Mouse (Mus musculus) erythroblast, embryonic 14.5 days (primary cell): Measurements from ENCODE around the gene Dpep3.

Experiments used
- GATA1 ChIP-seq: IDR thresholded peaks from 2 replicates; pipeline ENCODE4 v1.6.1; 2012; ENCODE audit warnings: low read length, inconsistent platforms, mixed read lengths
- TAL1 ChIP-seq: IDR thresholded peaks from 3 replicates; pipeline ENCODE4 v1.6.1; 2012; ENCODE audit warnings: low read length, inconsistent platforms, mixed read lengths

- no peak for TF ChIP-seq TAL1
- TF ChIP-seq GATA1, result no peak
Observed at GRCm38 (mm10) chr8:106005875-106006274, 26.6 kb upstream of the Dpep3 start, which contains the start of gene Dpep2nb.
